Mouse (Mus musculus) cerebellum, adult 18-20 months (tissue): ENCODE results near the gene Fmo6.

ENCODE experiments used
- DNase-seq, 2 experiments: peaks; one replicate each; pipeline ENCODE4 v3.0.0; 2021

Gene Fmo6

DNA sequence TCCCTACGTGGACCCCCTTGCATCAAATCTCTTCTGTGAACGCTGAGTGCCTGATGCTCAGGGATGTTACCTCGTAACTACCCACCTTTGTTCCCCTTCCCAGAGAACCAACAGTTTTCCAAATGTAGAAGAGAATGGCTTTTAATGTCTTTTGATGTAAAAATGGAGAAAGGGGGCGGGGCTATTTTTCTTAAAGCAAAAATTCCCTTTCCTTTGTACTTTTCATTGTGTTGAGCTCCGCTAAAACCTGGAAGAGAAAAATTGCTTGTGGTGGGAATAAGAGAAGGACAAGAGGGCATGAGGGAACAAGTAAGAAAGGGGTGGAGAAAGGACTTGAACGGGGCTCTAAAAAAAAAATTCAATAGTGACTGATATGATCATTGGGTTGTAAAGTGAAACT is at the start of gene Fmo6:
TSS of gene Fmo6 (minus strand) at position 101 of the 400 bp plus-strand sequence.
- DNase-seq = no peak

DNA sequence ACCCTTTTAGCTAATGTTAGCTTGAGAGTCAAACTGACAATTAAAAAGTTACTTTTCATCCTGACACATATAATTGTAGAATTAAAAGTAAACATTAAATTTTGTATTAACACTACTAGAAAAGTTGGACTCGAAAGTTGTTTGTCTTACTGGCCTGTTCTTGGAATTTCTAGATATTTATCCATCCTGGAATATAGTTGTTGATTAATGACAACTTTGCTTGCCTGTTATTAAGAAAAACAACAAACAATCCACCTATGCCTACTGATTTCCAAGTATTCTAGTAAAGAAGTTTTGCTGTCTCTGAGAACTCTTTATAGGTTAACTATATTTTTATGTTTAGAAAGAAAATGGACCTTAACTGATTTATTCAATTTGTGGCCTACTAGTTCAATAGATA is 49.5 kb upstream of the Fmo6 start:
- no peak for DNase-seq

DNA sequence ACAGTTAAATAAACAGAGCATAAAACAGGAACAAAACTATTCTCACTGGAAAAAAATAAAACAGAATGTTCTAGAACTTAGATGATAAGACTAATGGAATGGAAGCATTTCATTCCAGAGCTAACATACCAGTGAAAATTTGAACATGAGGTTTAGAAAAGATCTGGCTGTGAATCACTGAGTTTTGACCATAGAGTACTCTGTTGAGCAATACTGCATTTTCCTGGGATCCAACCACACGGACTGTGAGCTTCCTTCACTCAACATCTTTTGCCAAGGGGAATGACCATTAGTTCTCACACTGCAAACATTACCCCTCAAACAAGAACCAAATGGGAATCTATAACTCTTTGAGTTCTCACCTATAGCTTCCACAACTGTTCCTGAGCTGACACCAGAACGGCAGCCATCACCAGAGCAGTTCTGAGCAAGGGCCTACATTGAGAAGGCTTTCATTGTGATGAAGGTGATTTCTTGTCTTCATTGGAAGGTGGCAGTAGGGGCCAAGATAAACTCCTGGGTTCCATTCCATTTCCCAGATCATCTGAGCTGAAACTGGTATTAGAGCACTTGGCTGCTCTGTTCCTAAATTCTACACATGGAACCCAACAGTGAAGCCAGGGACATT is 48.9 kb upstream of the Fmo6 start:
- DNase-seq = no peak

DNA sequence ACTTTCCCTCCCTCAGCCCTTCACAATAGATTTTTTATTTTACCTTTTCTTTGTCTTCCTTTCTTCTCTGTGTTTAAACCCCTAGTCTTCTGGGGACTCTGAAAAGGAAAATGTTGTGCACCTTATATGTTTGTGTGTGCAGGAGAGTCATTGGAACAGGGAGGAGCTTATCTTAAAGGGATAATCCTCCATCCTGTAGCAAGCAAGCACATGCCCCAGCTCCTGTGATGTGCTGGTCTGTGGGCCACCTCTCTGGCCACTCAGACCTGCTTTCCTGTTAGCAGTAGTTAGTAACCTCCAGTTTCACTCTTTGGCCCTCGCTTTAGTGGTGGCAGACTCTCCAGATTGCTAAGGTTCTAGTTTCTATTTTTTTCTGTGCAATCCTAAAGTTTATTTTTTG is 47.1 kb upstream of the Fmo6 start, which contains the start of gene Fmo3:
TSS of gene Fmo3 (minus strand) at position 101 of the 400 bp plus-strand sequence.
- DNase-seq = no peak

DNA sequence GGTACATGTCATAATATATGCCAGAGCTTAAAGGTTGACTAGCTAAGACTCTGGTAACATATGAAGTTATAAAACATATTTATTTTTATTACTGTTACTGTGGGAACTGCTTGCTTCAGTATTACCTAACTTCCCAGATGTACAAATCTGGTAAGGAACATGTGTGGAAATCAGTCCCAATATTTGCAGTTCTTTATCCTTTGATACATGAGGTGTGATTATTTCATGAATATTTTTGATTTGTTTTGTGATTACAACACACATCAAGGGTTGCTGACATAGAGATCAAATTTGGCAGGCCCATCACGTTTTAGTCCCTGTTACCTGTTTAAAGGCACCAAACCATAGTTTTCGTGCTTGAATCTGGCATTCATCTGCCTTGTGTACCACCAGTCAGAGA is 26.2 kb upstream of the Fmo6 start:
- no peak for DNase-seq

DNA sequence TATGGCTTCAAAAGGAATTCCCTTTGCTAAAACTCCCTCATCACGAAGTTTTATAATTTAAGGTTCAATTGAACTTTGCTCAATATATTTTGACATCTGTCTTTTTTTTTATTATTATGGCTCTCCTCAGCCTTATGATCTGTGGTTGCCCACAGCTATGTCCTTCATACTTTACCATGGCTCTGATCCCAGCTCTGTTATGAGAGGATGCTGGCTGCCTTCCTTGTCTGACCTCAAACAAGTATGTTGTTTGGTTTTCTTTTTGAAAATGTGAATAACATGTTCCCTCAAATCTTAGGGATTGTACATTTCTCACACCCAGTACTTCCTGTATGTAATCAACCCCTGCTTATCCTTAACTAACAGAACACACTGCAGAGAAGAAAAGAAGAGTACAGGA is 20.1 kb upstream of the Fmo6 start:
- no peak for DNase-seq

DNA sequence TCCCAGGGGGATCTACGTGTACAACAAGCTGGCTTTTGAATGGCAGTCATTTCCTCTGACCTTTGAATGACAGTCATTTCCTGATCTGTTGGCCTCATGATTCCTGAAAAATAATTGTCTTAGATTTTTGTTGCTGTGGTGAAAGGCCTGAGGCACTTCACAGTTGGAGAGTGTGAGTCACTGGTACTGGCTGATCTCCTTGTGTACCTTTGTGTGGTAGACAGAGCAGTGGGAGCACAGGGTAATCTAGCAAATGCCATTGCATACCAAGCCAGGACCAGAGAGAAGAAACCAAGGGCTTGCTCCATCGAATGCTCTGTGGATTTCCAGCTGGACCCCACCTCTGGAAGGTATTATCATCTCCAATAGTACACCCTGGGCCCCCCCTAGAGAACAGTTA is 15.8 kb upstream of the Fmo6 start:
- no peak for DNase-seq

DNA sequence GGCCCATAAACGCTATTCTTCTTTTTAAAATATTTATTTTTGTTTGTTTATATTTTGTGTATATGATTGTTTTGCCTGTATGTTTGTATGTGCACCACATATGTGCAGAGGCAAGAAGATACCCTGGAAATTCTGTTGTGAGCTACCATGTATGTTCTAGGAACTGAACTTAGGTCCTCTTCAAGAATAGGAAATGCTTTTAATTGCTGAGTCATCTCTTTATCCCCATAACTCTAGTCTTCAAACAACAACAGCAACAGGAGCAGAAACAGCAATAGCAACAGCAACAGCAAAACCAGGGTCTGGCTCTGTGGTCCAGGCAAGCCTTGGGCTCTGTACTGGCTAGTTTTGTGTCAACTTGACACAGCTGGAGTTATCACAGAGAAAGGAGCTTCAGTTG is 12.4 kb upstream of the Fmo6 start:
- no peak for DNase-seq

DNA sequence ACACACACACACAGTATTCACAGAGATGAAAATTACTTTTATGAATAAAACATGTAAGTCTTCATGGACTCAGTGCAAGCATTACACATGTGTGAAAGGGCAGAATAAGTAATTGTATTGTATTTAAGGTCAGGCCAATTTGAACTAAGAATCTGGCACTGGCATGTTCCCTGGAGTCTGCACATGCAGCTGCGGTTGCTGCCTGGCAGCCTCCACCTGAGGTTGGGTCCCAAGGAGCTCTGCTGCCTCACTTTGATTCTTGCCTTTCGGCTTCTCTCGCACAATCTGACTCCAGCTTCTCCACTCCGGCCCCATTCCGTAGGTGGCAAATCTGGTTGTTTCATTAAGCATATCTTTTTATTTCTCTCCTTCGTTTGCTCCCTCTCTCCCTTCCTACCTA is 10.6 kb upstream of the Fmo6 start:
- DNase-seq = no peak

DNA sequence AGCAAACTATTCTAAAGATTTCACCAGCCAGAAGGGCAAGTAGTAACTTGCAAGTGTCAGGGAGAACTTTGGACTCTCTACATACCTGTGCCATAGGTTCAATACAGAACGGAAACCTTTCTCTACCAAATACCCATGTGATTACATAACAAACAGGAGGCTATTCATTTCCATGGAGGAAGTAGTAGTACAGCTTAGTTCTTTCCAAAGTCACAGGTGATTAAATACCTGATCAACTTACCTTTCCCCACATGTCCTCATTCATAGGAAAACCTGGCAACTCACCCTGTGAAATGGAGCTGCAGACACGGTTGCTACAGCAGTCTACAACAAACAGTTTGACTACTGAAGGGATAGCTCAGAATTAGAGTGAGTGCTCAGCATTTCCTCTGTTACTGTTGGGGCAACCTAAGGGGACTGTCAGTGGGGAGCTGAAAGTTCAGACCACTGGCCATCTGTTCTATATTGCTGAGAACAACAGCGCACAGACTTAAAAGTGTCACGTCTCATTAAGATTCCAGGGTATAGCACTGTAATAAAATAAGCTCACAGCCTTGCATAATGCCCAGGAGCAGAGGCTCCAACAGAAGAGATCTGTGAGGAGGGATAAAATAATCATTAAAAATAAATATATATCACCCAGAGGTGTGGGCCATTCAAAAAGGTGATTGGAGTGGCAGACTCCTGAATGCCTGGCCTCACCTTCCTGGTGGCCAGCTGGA is 9.7 kb upstream of the Fmo6 start:
- DNase-seq = no peak

DNA sequence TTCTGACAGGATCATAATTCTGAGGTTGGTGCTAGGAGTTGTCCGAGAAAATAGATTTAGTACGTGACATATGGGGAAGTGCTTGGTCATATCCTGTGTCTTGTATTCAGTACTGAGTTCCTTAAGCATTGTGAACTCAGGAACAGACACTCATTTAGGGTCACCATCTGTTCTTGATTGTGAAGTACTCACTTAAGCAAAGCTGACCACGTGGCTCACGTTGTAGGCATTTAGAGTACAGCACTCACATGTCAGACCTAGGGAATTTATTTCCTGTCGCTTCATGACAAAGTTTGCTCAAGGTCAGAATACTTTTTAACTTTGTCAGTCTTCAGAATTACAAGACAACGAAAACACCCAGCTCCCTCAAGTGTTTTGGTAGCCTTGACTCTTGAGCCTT is 6.4 kb upstream of the Fmo6 start:
- DNase-seq = no peak

DNA sequence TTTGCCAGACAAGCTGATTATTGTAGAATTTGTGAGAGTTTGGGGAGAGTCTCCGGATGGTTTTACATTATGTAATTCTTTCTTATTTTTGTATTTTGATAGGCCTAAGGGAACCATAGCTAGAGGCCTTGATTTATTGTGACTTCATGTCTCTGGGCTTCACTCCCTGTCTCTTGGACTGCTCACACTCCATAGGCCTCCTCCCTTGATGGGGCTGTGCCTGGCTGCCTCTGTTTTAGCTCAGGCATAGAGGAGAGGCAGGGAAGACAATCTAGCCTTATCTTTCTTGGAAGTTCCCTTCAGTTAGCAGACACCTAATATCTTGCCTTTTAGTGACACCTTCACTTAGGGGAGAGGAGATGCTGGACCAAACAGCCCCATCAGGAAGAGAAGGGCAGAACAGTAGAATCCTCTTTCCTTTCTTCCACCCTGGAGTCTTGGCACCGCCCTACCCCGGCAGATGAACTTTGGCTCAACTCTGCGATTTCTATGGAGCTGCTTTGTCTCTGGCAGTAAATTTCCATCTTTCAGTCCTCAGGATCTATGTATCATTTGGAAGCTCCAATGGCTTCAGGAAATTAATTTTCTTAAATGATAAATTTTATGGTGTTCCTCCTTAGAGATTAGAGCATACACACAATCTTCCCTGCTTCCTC is 1.5 kb upstream of the Fmo6 start:
- DNase-seq = no peak

DNA sequence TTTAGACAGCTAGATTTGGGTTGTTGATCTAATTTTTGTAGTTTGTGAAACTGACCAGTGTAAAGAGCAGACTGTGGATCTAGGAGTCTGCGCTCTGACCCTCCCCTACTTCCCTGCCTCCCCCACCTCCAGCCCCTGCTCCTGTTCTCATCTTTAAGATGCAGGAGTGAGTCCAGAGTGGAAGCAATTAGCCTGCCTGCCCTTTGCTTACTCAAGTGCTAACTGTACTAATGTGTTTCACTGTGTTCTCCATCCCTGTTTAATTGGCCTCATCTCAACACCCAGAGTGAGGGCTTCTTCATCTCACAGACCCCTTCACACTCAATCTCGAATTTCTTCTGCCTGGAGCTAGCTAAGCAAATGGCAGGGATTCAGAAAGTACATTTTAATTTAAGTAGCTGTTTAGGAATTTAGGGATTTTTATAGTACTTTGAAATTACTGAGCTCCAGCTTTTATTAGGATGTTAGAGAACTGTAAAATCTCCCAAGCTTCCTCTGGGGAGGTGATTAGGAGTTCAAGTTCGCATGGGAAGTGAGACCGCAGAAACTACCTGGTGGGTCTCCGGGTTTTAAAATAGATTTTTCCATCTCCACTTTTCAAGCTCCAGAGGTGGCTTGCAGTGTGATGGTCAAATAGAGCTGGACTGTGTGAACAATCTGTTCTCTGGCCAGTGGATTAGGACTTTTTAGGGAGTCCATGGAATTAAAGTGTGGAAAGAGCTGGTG is 818 bp upstream of the Fmo6 start:
- no peak for DNase-seq

DNA sequence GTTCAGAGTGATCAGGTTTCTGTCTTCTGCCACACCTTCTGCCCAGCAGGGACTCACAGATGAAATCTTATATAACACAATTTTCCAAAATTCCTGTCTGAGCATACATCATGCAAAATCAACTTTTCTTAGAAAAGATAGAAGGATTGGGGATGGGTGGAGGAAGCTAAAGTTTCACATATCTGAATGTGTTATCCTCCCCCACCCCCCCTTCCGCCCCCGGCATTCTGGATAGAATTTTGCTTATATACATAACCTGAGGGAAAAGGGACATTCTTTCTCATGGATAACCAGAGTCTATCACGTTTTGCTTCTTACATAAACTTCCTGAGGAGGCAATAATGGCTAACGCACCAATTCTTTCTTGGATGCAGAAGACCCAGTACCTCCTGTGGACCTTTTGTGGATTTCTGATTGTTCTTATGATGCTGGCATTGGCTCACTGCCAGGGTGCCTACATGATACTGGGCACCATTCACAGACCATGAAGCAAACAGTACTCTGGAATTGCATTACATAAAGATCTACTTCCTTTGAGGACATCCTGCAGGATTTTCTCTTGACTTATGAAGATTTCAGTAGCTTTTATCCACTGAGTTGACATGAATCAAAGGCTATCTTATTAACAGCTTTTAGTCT is 2.8 kb downstream of the Fmo6 start:
- no peak for DNase-seq

DNA sequence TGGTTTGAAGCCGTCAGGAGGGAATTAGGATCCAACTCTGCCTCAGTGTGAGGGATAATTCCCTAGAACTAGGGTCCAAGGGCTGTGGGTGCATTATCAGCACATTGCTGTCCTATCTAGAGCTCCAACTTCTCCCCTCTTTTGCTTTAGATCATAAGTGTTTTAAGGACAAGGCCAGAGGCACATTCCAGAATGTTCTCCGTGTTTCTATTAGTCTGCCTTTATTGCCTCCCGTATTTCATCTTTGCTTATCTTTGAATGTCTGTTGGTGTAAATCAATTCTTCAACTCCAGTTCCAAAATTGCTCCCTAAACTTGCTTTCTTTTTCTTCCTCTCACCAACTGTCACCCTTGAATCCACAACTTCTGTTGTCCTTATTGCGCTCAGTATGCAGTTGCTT is 4.9 kb downstream of the Fmo6 start:
- DNase-seq = no peak

DNA sequence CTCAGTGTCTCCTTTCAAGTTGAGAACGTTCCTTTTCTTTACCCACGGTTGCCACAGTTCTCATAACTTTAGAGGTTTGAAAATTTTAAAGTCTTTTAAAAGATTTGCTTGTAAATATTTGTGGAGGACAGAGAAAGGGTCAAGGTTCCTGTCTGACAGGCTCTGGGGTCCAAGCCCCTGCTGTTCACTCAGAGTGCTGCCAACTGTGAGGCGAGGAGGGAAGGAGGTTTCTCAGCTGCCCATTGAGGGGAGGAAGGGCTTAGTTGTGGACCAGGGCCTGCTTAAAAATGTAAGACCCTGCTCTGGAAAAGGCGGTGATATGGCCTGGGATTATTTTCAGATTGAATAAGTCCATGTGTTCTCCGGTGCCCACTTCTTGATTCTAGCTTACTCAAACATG is 5.4 kb downstream of the Fmo6 start:
- DNase-seq = no peak

DNA sequence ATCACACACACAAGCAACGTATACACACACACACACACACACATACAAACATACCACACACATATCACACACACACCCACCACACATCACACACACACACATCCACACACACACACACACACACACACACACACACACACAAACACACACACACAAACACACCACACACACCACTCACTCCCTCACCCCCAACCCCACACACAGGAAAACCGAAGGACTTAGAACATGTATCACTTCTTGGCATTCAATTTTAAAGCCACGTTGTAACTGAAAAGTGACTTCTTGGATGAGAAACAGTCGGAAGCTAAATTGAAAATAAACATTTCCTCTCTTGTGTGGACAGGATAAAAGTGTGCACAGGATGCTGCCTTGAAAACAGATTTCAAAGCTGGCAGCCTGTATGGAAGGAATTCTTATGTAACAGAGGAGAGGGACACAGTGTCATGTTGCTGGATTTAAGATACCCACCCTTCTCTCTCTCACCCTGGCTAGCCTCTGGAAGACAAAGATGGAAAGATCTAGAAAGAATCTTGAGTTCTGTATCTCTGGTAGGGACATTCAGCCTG is 5.9 kb downstream of the Fmo6 start:
- no peak for DNase-seq

DNA sequence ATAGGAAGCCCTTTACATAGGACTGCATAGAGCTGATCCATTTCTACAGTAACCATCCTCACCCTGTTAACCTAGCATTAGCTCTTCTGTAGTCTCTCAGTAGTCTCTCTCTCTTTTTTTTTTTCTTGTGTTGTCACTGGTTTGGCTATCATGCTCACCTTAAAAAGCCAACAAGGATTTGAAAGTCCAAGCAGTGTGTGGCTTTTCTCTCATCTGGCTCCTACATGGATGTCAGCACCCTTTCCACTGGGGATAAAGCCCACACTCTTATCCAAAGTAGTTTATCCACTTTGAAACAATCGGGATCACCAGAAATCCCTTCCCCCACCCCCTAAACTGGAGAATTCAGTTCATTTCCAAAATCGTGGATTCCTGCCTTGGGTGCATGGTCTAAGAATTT is 6.7 kb downstream of the Fmo6 start:
- no peak for DNase-seq

DNA sequence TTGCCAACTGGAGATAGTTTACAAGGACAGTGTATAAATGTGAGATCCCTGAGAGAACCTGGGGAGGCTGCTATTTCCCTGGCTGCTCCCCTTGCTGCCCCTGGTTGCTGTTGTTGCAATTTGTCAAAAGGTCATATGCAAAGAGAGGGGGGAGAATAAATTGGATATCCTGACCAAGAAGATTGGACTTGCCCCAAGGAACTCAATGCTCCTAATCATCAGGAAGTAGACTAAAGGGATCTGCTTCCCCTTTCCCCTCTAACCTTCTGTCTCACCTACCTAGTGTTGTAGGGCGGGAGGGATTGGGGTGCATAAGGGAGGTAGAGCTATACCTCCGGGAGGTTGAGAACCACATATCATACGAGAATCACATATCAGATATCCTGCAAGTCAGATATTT is 8.2 kb downstream of the Fmo6 start:
- no peak for DNase-seq

DNA sequence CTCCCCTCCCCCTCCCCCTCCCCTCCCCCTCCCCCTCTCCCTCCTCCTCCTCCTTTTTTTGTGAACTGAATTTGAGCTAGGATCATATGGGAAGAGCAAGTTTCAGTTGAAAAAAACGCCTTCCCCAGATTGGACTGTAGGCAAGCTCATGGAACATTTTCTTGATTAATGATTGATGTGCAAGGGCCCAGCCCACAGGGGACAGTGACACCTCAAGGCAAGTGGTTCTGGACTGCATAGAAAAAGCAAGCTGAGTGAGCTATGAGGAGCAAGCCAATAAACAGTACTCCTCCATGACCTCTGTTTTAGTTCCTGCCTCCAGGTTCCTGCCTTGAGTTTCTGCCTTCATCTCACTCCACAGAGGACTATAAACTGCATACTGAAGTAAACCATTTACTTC is 12.2 kb downstream of the Fmo6 start:
- no peak for DNase-seq

DNA sequence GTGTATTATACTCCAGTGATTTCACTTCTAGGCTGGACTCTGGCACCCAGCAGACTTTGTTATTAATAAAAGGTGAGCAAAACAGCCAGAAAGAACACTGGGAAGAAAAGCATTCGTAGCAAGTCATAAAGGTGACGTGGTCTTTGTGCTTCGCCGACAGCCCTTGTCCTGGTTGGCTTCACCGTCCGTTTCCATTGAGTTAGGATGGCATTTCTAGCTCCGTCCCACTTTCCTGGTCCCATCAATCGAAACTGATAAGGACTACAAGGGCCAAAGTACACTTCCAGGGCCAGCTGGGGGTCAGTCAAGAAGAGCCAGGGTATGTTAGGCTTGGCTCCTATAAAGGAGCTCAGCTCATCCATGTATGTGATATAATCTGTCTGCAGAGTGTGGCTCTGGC is 20.7 kb downstream of the Fmo6 start:
- DNase-seq = no peak

DNA sequence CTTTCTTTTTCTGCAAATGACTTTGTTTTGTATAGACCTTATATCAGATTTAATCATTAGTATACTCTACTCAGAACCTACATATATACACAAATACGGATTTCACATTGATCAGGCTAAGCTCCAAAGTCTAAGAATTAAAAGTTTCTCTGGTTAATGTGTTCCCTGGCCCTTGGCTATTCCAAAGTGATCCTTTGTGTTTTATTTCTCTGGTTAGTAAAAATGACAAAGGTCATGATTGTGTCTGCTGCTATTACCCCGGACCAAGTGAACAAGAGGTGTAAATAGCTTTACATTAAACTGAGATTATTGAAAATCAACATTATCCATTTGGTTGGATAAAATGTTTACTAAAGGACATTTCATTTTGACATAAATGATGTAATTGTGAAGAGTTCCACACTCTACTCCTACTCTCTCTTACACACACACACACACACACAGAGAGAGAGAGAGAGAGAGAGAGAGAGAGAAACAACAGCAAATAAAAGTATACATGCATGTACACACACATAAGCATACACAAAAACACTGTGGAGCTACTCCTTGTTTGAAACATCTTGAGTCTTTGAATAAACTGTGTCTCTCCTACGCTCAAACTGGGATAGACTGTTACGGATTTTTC is 22.3 kb downstream of the Fmo6 start:
- no peak for DNase-seq
